Mouse (Mus musculus) liver, embryonic 15.5 days (tissue): ENCODE data around the gene Rgl3. TPM values are rescaled to one million over a fixed set of nuclear protein-coding genes. Genes with fewer than 3 reads are reported as not detected.

Experiments used
- ATAC-seq: fragments of 200-750 bp; cut with Nextera tagmentation; 2 replicates; pipeline ENCODE4 v1.8.0; 2017; ENCODE audit warnings: moderate number of reproducible peaks, mild to moderate bottlenecking, moderate library complexity; ENCODE audit not compliant: insufficient read depth
- H3K27ac ChIP-seq: fragments of 300-500 bp; sonication (generic); replicated peaks from 2 replicates; pipeline ENCODE4 v1.5.1; 2015; ENCODE audit warnings: mild to moderate bottlenecking, inconsistent platforms
- H3K27me3 ChIP-seq: fragments of 300-500 bp; sonication (generic); 2 replicates; pipeline ENCODE4 v1.6.1; 2015; ENCODE audit warnings: mild to moderate bottlenecking, inconsistent platforms
- H3K36me3 ChIP-seq: fragments of 300-500 bp; sonication (generic); replicated peaks from 2 replicates; pipeline ENCODE4 v1.6.1; 2015; ENCODE audit warnings: moderate library complexity, mild to moderate bottlenecking, inconsistent platforms
- H3K4me1 ChIP-seq: fragments of 300-500 bp; sonication (generic); replicated peaks from 2 replicates; pipeline ENCODE4 v1.6.1; 2015; ENCODE audit warnings: inconsistent platforms
- H3K4me2 ChIP-seq: fragments of 300-500 bp; sonication (generic); 2 replicates; pipeline ENCODE4 v1.6.1; 2015; ENCODE audit warnings: moderate library complexity, mild to moderate bottlenecking, inconsistent platforms
- H3K4me3 ChIP-seq: fragments of 300-500 bp; sonication (generic); replicated peaks from 2 replicates; pipeline ENCODE4 v1.5.1; 2015; ENCODE audit warnings: mild to moderate bottlenecking, inconsistent platforms
- H3K9ac ChIP-seq: fragments of 300-500 bp; sonication (generic); 2 replicates; pipeline ENCODE4 v1.6.1; 2015; ENCODE audit warnings: moderate library complexity, mild to moderate bottlenecking, inconsistent platforms
- H3K9me3 ChIP-seq: fragments of 300-500 bp; sonication (generic); replicated peaks from 2 replicates; pipeline ENCODE4 v1.6.1; 2016; ENCODE audit warnings: inconsistent platforms
- WGBS: fragments of 180-500 bp; shearing (Covaris S2); methylation state at CpG from one replicate; pipeline ENCODE4 v1.1.7; 2015; ENCODE audit warnings: mixed read lengths; ENCODE audit not compliant: insufficient replicate concordance; 5-methylcytosine and 5-hydroxymethylcytosine counted together
- polyA plus RNA-seq: library from polyadenylated mRNA; unstranded; fragments of >200 nt; fragmentation: Nextera tagmentation; extraction: Ambion mirVana; gene quantifications from 2 replicates; pipeline ENCODE4 v1.2.1, GENCODE M21; 2015

Gene Rgl3
- polyA plus RNA-seq, 1 experiment from 2014 or later = 0.10 TPM

DNA sequence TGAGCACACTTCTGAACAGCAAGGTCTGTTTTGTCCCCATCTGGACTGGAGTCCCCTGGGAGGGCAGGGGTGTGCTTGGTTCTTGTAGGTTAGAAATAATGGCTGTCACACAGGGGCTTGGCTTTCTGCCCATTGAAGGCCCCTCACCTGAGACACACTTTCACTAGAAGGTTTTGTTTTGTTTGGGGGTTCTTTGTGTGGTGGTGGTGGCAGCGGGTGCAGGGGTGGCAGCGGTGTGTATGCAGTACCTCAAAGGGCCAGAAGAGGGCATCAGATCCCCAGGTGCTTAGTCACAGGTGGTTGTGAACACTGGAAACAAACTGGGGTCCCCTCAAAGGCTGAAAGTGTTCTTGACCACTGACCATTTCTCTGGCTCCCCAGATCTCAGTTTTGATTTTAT is 11.3 kb downstream of the Rgl3 start:
- peaks cover 4% of the 10 kb centered on the region; the same call in 1 of the 2 replicates for H3K4me1 ChIP-seq
- ATAC-seq = no peak
- peaks cover 57% of the 10 kb centered on the region for H3K27me3 ChIP-seq
- WGBS = 10% methylated on average over 2 of the region's 2 CpGs
- H3K27ac ChIP-seq = no peak overlapping the region
- no peaks in the 10 kb centered on the region for H3K9me3 ChIP-seq
- H3K9ac ChIP-seq = no peak overlapping the region
- no peaks in the 10 kb centered on the region for H3K36me3 ChIP-seq
- H3K4me2 ChIP-seq = no peak overlapping the region
- H3K4me3 ChIP-seq = no peak overlapping the region

DNA sequence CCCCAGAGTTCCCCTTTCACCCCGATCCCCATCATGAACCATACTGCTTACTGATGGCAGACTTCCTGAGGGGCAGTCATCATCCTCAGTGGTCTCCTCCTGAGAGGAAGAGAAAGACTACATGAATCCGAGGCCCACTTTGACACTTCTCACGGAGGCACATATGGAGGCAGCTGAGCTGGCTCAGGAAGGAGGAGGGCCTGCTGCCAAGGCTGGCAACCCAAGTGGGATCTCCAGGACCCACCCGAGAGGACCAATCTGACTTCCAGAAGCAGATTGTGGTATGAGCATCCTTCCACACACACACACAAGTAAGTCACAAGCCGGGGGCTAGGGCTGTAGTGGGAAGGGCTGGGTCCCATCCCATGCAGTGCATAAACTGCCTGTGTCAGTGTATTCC is 11.9 kb downstream of the Rgl3 start:
- Histone ChIP-seq H3K27me3 (peaks cover 52% of the 10 kb centered on the region), H3K27ac (no peak overlapping the region), H3K4me1 (peaks cover 4% of the 10 kb centered on the region; the same call in 1 of the 2 replicates), H3K9ac (no peak overlapping the region), H3K4me3 (no peak overlapping the region), H3K9me3 (no peaks in the 10 kb centered on the region), H3K4me2 (no peak overlapping the region), H3K36me3 (no peaks in the 10 kb centered on the region)
- ATAC-seq = no peak
- 72% methylated on average over 5 of the region's 5 CpGs for WGBS

DNA sequence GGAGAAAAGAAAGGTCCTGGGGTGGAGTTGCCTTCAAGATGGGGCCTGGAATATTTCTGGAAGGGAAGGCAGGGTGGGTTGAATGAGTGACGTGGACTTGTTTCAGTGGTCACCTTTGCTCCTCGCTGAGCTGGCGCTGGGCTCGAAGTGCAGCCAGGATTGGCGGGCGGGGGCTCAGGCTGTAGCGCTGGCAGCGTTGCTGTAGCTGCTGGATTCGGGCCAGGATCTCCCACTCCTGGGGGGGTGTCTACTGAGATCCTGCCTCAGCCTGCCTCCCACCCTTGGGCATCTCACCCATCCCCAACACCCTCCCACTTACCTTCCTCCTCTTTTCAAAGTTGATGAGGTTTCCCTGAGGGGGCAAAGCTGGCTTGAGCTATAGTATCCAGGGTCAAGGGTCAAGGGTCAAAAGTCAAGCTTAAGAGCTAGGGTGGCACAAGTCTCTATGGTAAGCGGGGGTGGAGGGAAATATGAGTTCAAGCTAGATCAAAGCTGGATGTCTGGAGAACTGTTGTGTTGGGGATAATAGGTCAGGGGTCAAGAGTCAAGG is 12.5 kb downstream of the Rgl3 start:
- Histone ChIP-seq H3K4me1 (peaks cover 4% of the 10 kb centered on the region; the same call in 1 of the 2 replicates), H3K4me3 (no peak overlapping the region), H3K9ac (no peak overlapping the region), H3K4me2 (no peak overlapping the region), H3K27me3 (peaks cover 50% of the 10 kb centered on the region), H3K27ac (no peak overlapping the region), H3K9me3 (no peaks in the 10 kb centered on the region), H3K36me3 (no peaks in the 10 kb centered on the region)
- WGBS = 74% methylated on average over 10 of the region's 10 CpGs
- ATAC-seq = no peak

DNA sequence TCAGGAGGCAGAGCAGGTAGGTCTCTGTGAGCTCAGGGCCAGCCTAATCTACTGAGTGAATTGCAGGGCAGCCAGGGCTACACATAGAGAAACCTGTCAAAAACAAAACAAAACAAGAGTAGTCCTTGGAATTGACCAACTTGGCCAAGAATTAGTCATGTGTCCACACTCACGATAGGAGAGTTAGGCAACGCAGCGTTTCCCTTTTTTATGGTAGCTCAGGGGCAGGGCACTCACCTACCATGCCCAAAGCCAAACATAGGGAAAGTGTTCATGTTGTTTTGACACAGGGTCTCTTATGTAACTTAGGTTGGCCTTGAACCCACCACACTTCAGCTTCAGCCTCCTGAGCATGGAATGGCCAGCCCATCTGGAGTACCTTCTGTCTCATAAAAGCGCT is 19.9 kb downstream of the Rgl3 start:
- Histone ChIP-seq H3K36me3 (no peaks in the 10 kb centered on the region), H3K27ac (no peak overlapping the region), H3K4me2 (no peak overlapping the region), H3K27me3 (peaks cover 16% of the 10 kb centered on the region; the same call in 1 of the 2 replicates), H3K4me1 (peaks cover 7% of the 10 kb centered on the region), H3K4me3 (no peak overlapping the region), H3K9ac (no peak overlapping the region), H3K9me3 (no peaks in the 10 kb centered on the region)
- 74% methylated on average over 4 of the region's 4 CpGs for WGBS
- ATAC-seq = no peak

DNA sequence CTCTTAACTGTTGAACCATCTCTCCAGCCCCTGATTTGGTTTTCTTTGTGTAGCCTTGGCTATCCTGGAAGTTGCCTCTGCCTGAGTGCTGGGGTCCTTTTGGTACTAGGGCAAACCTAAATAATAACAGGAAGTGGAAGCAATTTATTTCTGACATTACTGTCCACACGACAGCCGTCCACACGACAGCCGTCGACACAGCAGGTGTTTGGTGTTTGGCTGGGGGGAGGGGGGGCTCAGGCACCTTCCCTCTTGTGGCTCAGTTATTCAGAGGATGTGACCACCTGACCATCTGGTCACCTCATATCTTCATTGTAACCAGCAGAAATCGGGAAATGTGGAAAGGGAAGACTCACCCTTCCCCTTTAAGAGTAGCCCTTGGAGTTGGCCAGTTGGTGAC is 20.4 kb downstream of the Rgl3 start:
- Histone ChIP-seq H3K27ac (no peak overlapping the region), H3K9ac (no peak overlapping the region), H3K4me3 (no peak overlapping the region), H3K36me3 (no peaks in the 10 kb centered on the region), H3K4me1 (peaks cover 11% of the 10 kb centered on the region), H3K9me3 (no peaks in the 10 kb centered on the region), H3K4me2 (no peak overlapping the region), H3K27me3 (peaks cover 16% of the 10 kb centered on the region; the same call in 1 of the 2 replicates)
- 28% methylated on average over 6 of the region's 6 CpGs for WGBS
- ATAC-seq = no peak

DNA sequence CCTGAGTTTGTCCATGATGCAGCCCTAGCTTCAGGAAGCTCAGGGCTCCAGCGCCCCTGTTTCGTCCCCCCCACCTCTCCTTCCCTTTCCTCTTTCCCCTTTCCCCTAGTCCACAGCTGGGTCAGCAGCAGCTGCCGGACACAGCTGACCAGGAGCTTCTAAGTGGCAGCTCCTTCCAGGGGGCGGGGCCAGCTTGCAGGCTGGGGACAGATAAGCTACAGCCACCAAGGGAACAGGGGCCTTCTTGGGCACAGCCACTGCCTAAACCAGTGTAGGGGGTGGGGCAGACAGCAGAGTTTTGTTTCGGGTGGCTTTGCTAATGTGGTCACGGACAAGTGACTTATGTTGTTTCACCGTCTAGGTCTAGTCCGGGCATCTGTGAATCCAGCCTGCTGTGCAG is 25.8 kb downstream of the Rgl3 start, which contains the start of gene Epor:
TSS of gene Epor (minus strand) at position 90 of the 400 bp plus-strand sequence.
- peak within 1 kb of the TSS; percentile 89 for H3K4me2 ChIP-seq
- no peaks in the 10 kb centered on the region for H3K9me3 ChIP-seq
- peaks cover 38% of the 10 kb centered on the region for H3K36me3 ChIP-seq
- H3K27me3 ChIP-seq = peaks cover 17% of the 10 kb centered on the region; the same call in 1 of the 2 replicates
- peak within 1 kb of the TSS; percentile 94 for H3K9ac ChIP-seq
- peak within 1 kb of the TSS; percentile 76 for H3K4me3 ChIP-seq
- ATAC-seq = peak; percentile 65
- WGBS = 5% methylated on average over 8 of the region's 8 CpGs
- peak within 1 kb of the TSS; percentile 96 for H3K27ac ChIP-seq
- peaks cover 48% of the 10 kb centered on the region for H3K4me1 ChIP-seq

DNA sequence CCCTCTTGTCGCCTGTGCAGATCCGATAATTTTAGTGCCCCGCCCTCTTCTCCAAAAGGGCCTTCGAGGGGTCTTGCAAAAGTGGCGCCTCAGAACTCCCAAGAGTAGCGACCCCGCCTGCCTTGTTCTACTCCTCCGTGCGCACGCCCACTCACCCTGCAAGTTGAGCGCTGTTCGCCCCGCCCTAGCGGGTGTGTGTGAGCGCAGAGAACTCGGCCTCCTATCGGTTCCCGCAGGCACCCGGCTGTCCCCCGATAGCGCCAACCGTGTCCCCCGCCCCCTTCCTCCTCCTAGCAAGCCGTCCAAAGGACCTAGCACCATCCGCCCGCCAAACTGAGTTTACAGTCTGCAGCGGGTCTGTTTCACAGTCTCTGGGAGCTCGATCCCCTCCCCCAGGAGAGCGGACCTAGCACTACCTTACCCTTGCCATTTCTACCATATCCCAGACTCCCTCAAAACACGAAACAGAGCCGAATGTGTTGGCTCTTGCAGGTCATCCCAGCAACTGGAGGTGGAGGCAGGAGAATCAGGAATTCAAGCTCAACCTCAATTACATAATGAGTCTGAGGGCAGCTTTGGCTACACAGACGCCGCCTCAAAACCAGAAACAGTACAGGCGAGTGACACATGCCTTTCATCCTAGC is 26.7 kb downstream of the Rgl3 start:
- peaks cover 46% of the 10 kb centered on the region for H3K36me3 ChIP-seq
- peak overlapping the region; percentile 89 for H3K4me2 ChIP-seq
- peak overlapping the region; percentile 94 for H3K9ac ChIP-seq
- peaks cover 56% of the 10 kb centered on the region for H3K4me1 ChIP-seq
- 2% methylated on average over 34 of the region's 34 CpGs for WGBS
- peak overlapping the region; percentile 76 for H3K4me3 ChIP-seq
- peaks cover 17% of the 10 kb centered on the region; the same call in 1 of the 2 replicates for H3K27me3 ChIP-seq
- H3K9me3 ChIP-seq = no peaks in the 10 kb centered on the region
- H3K27ac ChIP-seq = peak overlapping the region; percentile 96
- peak; percentile 92 for ATAC-seq

DNA sequence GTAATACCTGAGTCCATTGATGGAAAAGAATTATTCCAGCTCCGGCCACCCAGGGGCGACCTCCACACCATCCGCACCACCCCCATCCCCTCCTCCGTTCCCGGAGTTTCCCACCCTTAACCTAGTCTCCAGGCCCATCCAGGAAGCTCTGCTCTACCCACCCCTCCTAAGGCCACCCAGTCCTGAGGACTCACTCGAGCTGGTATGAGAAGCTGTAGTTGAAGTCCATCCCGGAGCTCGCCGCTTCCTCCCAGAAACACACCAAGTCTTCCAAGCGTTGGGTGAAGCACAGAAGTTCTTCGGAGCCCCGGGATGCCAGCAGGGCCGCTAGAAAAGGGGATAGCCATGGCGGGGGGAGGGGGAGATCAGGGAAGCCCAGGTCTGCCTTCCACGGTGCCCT is 27.2 kb downstream of the Rgl3 start:
- no peaks in the 10 kb centered on the region for H3K9me3 ChIP-seq
- H3K4me2 ChIP-seq = peak overlapping the region; percentile 89
- peak; percentile 11 for ATAC-seq
- peaks cover 61% of the 10 kb centered on the region for H3K4me1 ChIP-seq
- peak overlapping the region; percentile 96 for H3K27ac ChIP-seq
- WGBS = 0% methylated on average over 15 of the region's 15 CpGs
- peaks cover 17% of the 10 kb centered on the region; the same call in 1 of the 2 replicates for H3K27me3 ChIP-seq
- H3K4me3 ChIP-seq = peak overlapping the region; percentile 76
- H3K9ac ChIP-seq = peak overlapping the region; percentile 94
- peaks cover 52% of the 10 kb centered on the region for H3K36me3 ChIP-seq

DNA sequence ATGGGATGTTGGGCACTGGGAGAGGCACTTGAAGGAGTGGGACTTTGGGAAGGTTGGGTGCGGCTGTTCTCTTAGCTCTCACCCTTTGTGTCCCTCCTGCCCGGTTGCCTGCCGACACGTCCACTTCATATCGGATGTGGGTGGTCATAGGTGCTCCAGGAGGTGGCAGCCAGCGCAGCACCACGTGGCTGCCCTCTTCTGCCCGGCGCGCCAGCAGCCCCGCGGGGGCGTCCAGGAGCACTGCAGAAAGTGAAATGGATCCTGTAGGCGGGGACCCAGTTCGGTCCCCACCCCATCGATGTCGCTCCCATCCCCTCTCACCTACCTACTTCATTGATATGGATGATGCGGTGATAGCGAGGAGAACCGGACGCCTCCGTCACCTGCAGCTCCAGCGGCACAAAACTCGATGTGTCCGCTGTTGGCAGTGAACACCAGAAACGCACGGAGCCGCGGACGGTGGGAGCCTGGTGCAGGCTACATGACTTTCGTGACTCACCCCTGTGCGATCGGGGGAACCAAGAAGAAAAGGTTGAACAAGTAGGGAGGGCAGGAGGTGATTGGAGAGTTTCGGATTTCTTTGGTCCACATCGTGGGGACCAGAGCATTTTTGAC is 27.8 kb downstream of the Rgl3 start:
- peaks cover 66% of the 10 kb centered on the region for H3K4me1 ChIP-seq

DNA sequence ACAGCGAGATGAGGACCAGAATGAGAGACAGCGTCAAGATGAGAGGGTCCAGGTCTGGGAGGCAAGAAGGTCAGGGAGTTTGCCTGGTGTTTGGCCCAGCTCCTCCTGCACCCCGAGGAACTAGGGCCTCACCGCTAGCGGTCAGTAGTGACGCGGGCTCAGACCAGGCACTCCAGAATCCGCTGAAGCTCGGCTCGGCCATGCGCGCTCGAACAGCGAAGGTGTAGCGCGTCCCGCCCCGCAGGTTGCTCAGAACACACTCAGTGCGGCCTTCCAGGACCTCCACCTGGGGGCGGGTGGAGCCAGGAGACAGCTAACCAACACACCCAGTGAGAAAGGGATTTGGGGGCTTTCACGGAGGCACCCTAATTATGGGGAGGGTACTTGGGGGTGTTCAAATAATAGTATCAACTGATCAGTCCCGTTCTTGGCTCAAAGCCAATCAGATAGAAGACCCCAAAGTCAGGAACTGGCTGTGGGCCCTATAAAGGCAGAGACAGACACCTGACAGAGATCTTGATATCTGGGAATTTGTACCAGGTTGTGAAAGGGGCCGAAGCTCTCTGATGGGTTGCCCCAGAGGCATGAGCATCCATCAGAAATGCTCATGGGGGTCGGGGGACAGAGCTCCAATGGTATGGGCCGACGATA is 28.6 kb downstream of the Rgl3 start:
- H3K9me3 ChIP-seq = no peaks in the 10 kb centered on the region
- WGBS = 40% methylated on average over 26 of the region's 26 CpGs
- H3K27ac ChIP-seq = peak overlapping the region; percentile 96
- peaks cover 70% of the 10 kb centered on the region for H3K4me1 ChIP-seq
- no peak for ATAC-seq
- peaks cover 17% of the 10 kb centered on the region; the same call in 1 of the 2 replicates for H3K27me3 ChIP-seq
- peak overlapping the region; percentile 89 for H3K4me2 ChIP-seq
- peak overlapping the region; percentile 76 for H3K4me3 ChIP-seq
- H3K9ac ChIP-seq = peak overlapping the region; percentile 94
- peaks cover 57% of the 10 kb centered on the region for H3K36me3 ChIP-seq

More for the DNA sequence above, 27.8 kb downstream of the Rgl3 start:
- peak overlapping the region; percentile 94 for H3K9ac ChIP-seq
- no peaks in the 10 kb centered on the region for H3K9me3 ChIP-seq
- peak overlapping the region; percentile 96 for H3K27ac ChIP-seq
- no peak for ATAC-seq
- peaks cover 56% of the 10 kb centered on the region for H3K36me3 ChIP-seq
- peak overlapping the region; percentile 89 for H3K4me2 ChIP-seq
- peaks cover 17% of the 10 kb centered on the region; the same call in 1 of the 2 replicates for H3K27me3 ChIP-seq
- peak overlapping the region; percentile 76 for H3K4me3 ChIP-seq
- whole genome bisulfite sequencing = 1% methylated on average over 35 of the region's 35 CpGs

DNA sequence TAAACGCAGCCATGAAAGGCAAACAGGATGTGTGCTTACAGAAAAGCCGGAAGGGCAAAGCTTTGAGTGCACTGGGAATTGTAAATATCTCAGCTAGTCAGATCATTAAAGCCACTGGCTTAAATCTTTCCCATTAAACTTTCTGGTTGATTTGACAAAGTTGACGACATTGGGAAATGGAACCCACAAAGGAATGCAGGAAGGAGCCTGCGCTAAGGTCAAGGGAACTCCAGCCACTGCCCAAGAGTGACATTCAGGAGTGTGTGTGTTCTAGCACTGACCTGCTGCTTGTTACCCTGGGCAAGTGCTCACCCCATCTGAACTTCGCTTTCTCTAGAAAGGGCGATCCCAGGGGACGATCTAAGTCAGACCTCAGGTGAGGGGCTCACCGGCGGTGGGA is 29.1 kb downstream of the Rgl3 start:
- no peaks in the 10 kb centered on the region for H3K9me3 ChIP-seq
- no peak for ATAC-seq
- H3K27ac ChIP-seq = peak overlapping the region; percentile 96
- peak overlapping the region; percentile 89 for H3K4me2 ChIP-seq
- peaks cover 57% of the 10 kb centered on the region for H3K36me3 ChIP-seq
- 69% methylated on average over 9 of the region's 9 CpGs for WGBS
- H3K4me1 ChIP-seq = peaks cover 72% of the 10 kb centered on the region
- H3K9ac ChIP-seq = peak overlapping the region; percentile 94
- H3K4me3 ChIP-seq = peak overlapping the region; percentile 76
- peaks cover 17% of the 10 kb centered on the region; the same call in 1 of the 2 replicates for H3K27me3 ChIP-seq
